Mouse (Mus musculus): Measurements from ENCODE around the gene Ass1. TPM values are rescaled to one million over a fixed set of nuclear protein-coding genes. Genes with fewer than 3 reads are reported as not detected.

The Ass1 gene
- polyA plus RNA-seq, 1 experiment from 2014 or later: 10.4 TPM

DNA sequence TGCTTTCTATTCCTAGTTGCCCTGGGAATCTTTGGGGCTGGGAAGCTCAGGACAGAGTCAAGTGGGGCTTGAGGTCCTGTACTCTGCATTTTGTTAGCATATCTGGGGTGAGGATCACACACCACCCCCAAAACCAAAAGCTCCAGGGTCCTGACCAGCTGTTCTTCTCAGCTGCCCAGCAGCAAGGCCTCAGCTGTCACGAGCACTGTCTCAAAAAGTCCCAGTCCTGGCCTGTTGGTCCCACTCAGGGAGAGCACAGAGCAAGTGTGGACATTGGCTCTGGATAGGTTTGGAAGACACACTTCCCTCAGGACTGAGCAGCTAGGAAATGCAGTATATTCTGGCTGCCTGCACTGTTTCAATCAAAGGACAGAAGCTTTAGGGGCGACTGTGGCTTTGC is 20.5 kb downstream of the Ass1 start:
- Histone ChIP-seq H3K4me3 (no peak overlapping the region), H3K27me3 (replicated peaks) (peaks cover 37% of the 10 kb centered on the region), H3K9me3 (no peaks in the 10 kb centered on the region), H3K4me2 (no peak overlapping the region), H3K9ac (no peak overlapping the region), H3K27ac (replicated peaks) (no peak overlapping the region), H3K36me3 (no peaks in the 10 kb centered on the region), H3K4me1 (no peaks in the 10 kb centered on the region)
- ATAC-seq (ENCODE audit: extremely low read depth, insufficient number of reproducible peaks, low FRiP score, low TSS enrichment): no peak
- whole genome bisulfite sequencing: 63% methylated on average over 2 of the region's 2 CpGs

GRCm38 (mm10) chr2:31492308-31492707 is 22.3 kb downstream of the Ass1 start:
- H3K27me3 ChIP-seq (replicated peaks): peaks cover 41% of the 10 kb centered on the region
- H3K27ac ChIP-seq (replicated peaks): no peak overlapping the region
- no peaks in the 10 kb centered on the region for H3K36me3 ChIP-seq
- no peak overlapping the region for H3K9ac ChIP-seq
- H3K4me3 ChIP-seq: no peak overlapping the region
- H3K4me2 ChIP-seq: no peak overlapping the region
- no peak for ATAC-seq (ENCODE audit: extremely low read depth, insufficient number of reproducible peaks, low FRiP score, low TSS enrichment)
- no peaks in the 10 kb centered on the region for H3K4me1 ChIP-seq
- 87% methylated on average over 8 of the region's 8 CpGs for WGBS
- no peaks in the 10 kb centered on the region for H3K9me3 ChIP-seq

- H3K27me3 ChIP-seq (replicated peaks): peaks cover 49% of the 10 kb centered on the region
- 72% methylated on average over 11 of the region's 11 CpGs for WGBS
Measured at GRCm38 (mm10) chr2:31493243-31493642, 23.2 kb downstream of the Ass1 start.

DNA sequence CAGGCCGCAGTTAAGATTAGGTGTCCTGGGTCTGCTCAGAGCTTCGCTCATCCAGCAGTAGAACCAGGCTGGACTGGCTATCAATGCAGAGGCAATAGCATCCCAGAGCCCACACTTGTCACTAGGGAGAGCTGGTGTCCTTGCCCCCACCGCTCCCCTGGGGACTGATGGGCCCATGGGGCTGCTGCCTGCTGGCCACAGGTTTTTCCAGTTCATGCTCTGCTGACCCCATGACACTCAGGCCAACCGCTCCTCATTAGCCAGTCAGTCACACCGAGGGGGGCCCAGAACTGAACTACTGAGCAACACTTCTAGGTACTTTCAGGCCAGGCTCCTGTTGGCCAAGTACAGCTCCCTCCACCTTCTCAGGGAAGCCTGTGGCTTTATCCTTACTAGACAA is 24.3 kb downstream of the Ass1 start:
- Histone ChIP-seq H3K4me2 (no peak overlapping the region), H3K4me3 (no peak overlapping the region), H3K27ac (replicated peaks) (no peak overlapping the region), H3K36me3 (no peaks in the 10 kb centered on the region), H3K4me1 (no peaks in the 10 kb centered on the region), H3K9ac (no peak overlapping the region), H3K9me3 (no peaks in the 10 kb centered on the region), H3K27me3 (replicated peaks) (peaks cover 56% of the 10 kb centered on the region)
- WGBS: 75% methylated on average over 5 of the region's 5 CpGs
- ATAC-seq (ENCODE audit: extremely low read depth, insufficient number of reproducible peaks, low FRiP score, low TSS enrichment): no peak

More at GRCm38 (mm10) chr2:31493243-31493642, 23.2 kb downstream of the Ass1 start:
- Histone ChIP-seq H3K27ac (replicated peaks) (no peak overlapping the region), H3K4me3 (no peak overlapping the region), H3K4me2 (no peak overlapping the region), H3K9me3 (no peaks in the 10 kb centered on the region), H3K4me1 (no peaks in the 10 kb centered on the region), H3K36me3 (no peaks in the 10 kb centered on the region), H3K9ac (no peak overlapping the region)
- ATAC-seq (ENCODE audit: extremely low read depth, insufficient number of reproducible peaks, low FRiP score, low TSS enrichment): no peak

- ATAC-seq (ENCODE audit: extremely low read depth, insufficient number of reproducible peaks, low FRiP score, low TSS enrichment): no peak
- H3K36me3 ChIP-seq: no peaks in the 10 kb centered on the region
- no peak overlapping the region for H3K4me2 ChIP-seq
- peaks cover 60% of the 10 kb centered on the region for H3K27me3 ChIP-seq (replicated peaks)
- WGBS: 70% methylated on average over 13 of the region's 13 CpGs
- no peaks in the 10 kb centered on the region for H3K4me1 ChIP-seq
- no peaks in the 10 kb centered on the region for H3K9me3 ChIP-seq
- H3K27ac ChIP-seq (replicated peaks): no peak overlapping the region
- H3K9ac ChIP-seq: no peak overlapping the region
- H3K4me3 ChIP-seq: no peak overlapping the region
Measured at GRCm38 (mm10) chr2:31495046-31495476, 25.1 kb downstream of the Ass1 start.

DNA sequence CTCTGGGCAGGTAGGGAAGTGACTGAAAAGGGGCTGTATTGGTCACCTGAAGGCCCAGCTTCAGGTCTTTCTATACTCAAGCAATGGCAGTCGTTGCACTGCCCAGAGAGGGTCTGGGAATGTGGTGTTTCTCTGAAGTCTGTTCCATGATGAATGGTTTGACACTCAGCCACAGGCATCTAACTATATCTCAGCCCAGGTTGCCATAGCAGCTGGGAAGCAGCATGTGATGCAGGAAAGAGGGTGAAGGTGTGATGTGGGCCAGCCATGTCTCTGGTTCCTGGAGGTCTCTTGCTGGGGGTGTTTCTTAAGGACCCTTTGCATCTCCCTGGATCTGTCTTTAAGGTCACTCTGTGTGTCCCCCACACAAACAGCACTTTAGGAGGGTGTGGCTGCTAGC is 26.1 kb downstream of the Ass1 start:
- peaks cover 61% of the 10 kb centered on the region for H3K27me3 ChIP-seq (replicated peaks)
- 50% methylated on average over 1 of the region's 1 CpGs for WGBS
- no peak overlapping the region for H3K4me3 ChIP-seq
- H3K4me1 ChIP-seq: no peaks in the 10 kb centered on the region
- H3K9me3 ChIP-seq: no peaks in the 10 kb centered on the region
- H3K4me2 ChIP-seq: no peak overlapping the region
- H3K9ac ChIP-seq: no peak overlapping the region
- no peak for ATAC-seq (ENCODE audit: extremely low read depth, insufficient number of reproducible peaks, low FRiP score, low TSS enrichment)
- no peaks in the 10 kb centered on the region for H3K36me3 ChIP-seq
- H3K27ac ChIP-seq (replicated peaks): no peak overlapping the region

DNA sequence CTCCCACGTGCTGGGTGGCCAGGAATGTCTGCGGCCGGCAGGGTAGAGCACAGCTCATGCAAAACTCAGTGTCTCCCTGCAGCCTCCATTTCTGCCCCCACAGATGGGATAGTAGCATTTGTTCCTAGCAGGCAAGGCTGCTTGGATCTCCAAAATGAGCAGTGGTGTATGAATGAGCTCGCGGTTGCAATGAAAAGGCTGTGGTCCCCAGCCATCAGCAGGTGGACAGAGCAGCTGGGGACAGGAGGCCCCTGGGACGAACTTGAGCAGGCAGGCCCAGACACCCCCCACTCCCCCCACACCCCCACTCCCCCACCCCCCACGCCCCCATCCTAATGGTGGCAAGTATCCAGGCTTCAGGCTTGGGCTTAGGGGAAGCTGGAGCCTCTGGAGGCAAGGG is 27.1 kb downstream of the Ass1 start:
- Histone ChIP-seq H3K9ac (no peak overlapping the region), H3K4me2 (no peak overlapping the region), H3K4me3 (no peak overlapping the region), H3K27ac (replicated peaks) (no peak overlapping the region), H3K27me3 (replicated peaks) (peaks cover 68% of the 10 kb centered on the region), H3K4me1 (no peaks in the 10 kb centered on the region), H3K36me3 (no peaks in the 10 kb centered on the region), H3K9me3 (no peaks in the 10 kb centered on the region)
- 65% methylated on average over 7 of the region's 7 CpGs for WGBS
- no peak for ATAC-seq (ENCODE audit: extremely low read depth, insufficient number of reproducible peaks, low FRiP score, low TSS enrichment)

GRCm38 (mm10) chr2:31497635-31498034 is 27.6 kb downstream of the Ass1 start:
- no peaks in the 10 kb centered on the region for H3K9me3 ChIP-seq
- H3K36me3 ChIP-seq: no peaks in the 10 kb centered on the region
- H3K27me3 ChIP-seq (replicated peaks): peaks cover 72% of the 10 kb centered on the region
- no peak overlapping the region for H3K27ac ChIP-seq (replicated peaks)
- H3K4me2 ChIP-seq: no peak overlapping the region
- ATAC-seq (ENCODE audit: extremely low read depth, insufficient number of reproducible peaks, low FRiP score, low TSS enrichment): no peak
- no peaks in the 10 kb centered on the region for H3K4me1 ChIP-seq
- no peak overlapping the region for H3K9ac ChIP-seq
- 81% methylated on average over 19 of the region's 19 CpGs for WGBS
- H3K4me3 ChIP-seq: no peak overlapping the region

DNA sequence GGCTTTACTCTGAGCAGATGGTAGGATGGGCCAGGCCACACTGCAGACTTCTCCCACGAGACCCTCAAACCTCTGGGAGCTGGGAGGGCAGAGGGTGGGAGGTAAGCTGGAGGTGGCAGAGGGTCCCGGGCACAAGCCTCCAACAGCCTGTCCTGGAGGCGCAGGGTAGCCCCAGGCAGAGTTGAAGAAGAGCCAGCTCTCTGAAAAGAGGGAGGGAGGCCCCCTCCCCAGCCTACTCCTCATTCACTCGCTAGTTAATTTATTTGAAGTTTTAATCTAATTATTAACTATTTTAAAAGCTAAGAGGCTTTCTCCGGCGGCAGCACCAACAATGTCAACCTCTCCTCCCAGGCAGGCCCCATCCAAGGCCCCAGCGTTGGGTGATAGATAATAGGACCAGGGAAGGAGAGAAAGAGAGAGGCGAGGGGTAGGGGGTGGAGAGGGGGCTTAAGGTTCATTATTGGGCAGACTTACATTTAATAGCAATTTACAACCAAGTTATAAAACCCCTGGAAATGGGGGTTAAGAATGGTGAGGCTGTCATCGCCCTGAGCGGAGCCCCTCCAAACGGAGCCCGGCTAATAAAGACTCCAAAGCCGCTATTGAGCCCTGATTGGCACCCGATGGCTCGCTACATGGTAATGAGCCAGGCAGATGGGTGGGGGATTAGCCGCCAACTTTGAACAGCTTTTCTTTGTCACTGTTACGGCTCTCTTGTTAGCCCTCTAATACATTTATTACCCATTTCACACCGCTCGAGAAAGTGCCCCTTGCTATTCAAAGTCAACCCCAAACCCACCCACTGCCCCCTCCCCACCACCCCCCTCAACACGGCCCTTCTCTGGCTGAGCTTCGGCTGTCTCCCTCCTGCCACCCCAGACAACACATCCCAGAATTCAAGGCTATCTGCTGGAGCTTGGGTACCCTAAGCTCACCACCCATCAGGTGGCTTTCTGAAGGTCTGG is 29.6 kb downstream of the Ass1 start:
- H3K27ac ChIP-seq (replicated peaks): no peak overlapping the region
- WGBS: 63% methylated on average over 21 of the region's 21 CpGs
- no peaks in the 10 kb centered on the region for H3K9me3 ChIP-seq
- H3K4me3 ChIP-seq: no peak overlapping the region
- H3K36me3 ChIP-seq: no peaks in the 10 kb centered on the region
- ATAC-seq (ENCODE audit: extremely low read depth, insufficient number of reproducible peaks, low FRiP score, low TSS enrichment): no peak
- H3K9ac ChIP-seq: no peak overlapping the region
- H3K27me3 ChIP-seq (replicated peaks): peaks cover 78% of the 10 kb centered on the region
- H3K4me2 ChIP-seq: no peak overlapping the region
- no peaks in the 10 kb centered on the region for H3K4me1 ChIP-seq

DNA sequence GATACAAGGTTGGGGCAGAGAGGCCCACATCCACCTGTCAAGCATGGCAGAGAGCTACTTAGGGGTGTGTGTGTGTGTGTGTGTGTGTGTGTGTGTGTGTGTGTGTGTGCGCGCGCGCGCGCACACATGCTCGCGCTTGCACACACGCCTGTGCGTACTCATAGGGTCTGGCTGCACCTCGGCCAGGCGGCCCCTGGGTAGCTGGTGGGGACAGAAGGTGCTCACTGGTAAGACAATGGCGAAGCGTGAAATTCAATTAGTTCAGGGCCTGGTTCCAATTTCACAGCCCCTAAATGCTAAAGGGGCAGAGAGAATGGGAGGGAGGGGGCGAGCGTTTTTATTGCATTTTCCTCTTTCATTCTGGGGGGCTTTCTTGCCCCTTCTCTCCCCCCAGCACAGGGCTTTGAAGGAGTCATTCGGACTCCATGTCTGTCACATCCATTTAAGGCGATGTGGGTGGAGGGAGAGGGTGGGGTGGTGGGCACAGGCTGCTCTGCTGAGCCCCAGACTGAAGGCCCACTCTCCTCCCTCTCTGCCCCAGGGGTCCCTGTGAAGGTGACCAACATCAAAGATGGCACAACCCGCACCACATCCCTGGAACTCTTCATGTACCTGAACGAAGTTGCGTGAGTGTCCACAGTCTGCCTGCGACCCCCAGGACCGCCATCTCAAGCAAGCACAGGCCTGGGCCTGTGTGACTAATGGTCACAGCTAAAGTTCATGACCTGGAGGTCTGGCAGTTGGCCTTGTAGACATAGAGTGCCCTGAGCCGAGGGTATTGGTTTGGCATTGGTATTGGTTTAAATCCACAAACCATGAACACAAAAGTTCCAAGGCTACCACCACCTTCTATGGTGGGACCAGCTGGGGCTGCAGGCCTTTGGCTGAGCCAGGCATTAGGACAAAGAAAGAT is 30.5 kb downstream of the Ass1 start:
- no peak overlapping the region for H3K4me2 ChIP-seq
- H3K27me3 ChIP-seq (replicated peaks): peaks cover 78% of the 10 kb centered on the region
- H3K9ac ChIP-seq: no peak overlapping the region
- no peak overlapping the region for H3K4me3 ChIP-seq
- H3K4me1 ChIP-seq: no peaks in the 10 kb centered on the region
- ATAC-seq (ENCODE audit: extremely low read depth, insufficient number of reproducible peaks, low FRiP score, low TSS enrichment): no peak; the same call in 1 of the 2 replicates
- no peak overlapping the region for H3K27ac ChIP-seq (replicated peaks)
- 87% methylated on average over 24 of the region's 24 CpGs for WGBS
- no peaks in the 10 kb centered on the region for H3K9me3 ChIP-seq
- H3K36me3 ChIP-seq: no peaks in the 10 kb centered on the region

GRCm38 (mm10) chr2:31501448-31502130 is 31.6 kb downstream of the Ass1 start:
- no peak overlapping the region for H3K27ac ChIP-seq (replicated peaks)
- H3K27me3 ChIP-seq (replicated peaks): peaks cover 68% of the 10 kb centered on the region
- H3K4me1 ChIP-seq: no peaks in the 10 kb centered on the region
- H3K4me2 ChIP-seq: no peak overlapping the region
- no peak overlapping the region for H3K9ac ChIP-seq
- 59% methylated on average over 20 of the region's 20 CpGs for WGBS
- H3K4me3 ChIP-seq: no peak overlapping the region
- no peak for ATAC-seq (ENCODE audit: extremely low read depth, insufficient number of reproducible peaks, low FRiP score, low TSS enrichment)
- H3K36me3 ChIP-seq: no peaks in the 10 kb centered on the region
- no peaks in the 10 kb centered on the region for H3K9me3 ChIP-seq
